Mouse (Mus musculus): ENCODE results near the gene Kcnn3. TPM values are rescaled to one million over a fixed set of nuclear protein-coding genes. Genes with fewer than 3 reads are reported as not detected.

Kcnn3 gene
- total and polyA plus RNA-seq, 2 experiments from 2014 or later: 7.3 to 23.3 TPM

GRCm38 (mm10) chr3:89623531-89623930, 103.6 kb downstream of the Kcnn3 start:
- no peak for DNase-seq (ENCODE audit: low spot score)
- WGBS: 37% methylated on average over 4 of the region's 4 CpGs
- TF ChIP-seq CTCF (IDR thresholded peaks at IDR 0.05): peak; percentile 22; the same call in 1 of the 2 replicates
- H3K4me2 ChIP-seq (ENCODE audit: low read depth, low read length, poor library complexity, severe bottlenecking): no peak overlapping the region
- H3K9me3 ChIP-seq (ENCODE audit: low read length): no peaks in the 10 kb centered on the region
- H3K9ac ChIP-seq (replicated peaks; ENCODE audit: low read length, poor library complexity, severe bottlenecking): no peak overlapping the region
- no peak for ATAC-seq (ENCODE audit: low FRiP score)
- no peak overlapping the region for H3K4me3 ChIP-seq (ENCODE audit: low read depth, low read length)
- H3K27me3 ChIP-seq (ENCODE audit: insufficient read depth, low read length): no peaks in the 10 kb centered on the region; the same call in 1 of the 2 replicates
- H3K27ac ChIP-seq (ENCODE audit: low read depth, low read length): no peak overlapping the region
- no peaks in the 10 kb centered on the region for H3K36me3 ChIP-seq (ENCODE audit: insufficient read depth, low read length)
- peaks cover 14% of the 10 kb centered on the region; the same call in 1 of the 2 replicates for H3K4me1 ChIP-seq (ENCODE audit: insufficient read depth, low read length)

DNA sequence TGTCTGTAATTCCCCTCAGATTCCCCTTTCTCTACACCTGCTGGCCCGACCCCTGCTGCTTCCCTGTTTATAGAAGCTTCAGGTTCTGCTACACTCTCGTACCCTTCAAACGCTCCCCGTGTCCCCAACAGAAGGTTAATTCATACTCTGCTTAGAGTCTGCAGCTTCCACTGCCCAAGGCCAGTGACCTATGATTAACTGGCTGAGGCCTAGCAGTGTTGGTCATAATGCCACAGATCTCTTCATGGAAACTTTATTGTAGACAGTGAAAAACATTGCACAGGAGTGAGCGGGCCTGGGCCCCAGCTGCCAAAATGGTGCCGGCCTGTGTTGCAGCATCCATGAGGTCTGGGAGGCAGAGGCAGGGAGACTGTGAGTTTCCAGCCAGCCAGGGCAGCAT, 104.0 kb downstream of the Kcnn3 start:
- H3K4me2 ChIP-seq (ENCODE audit: low read depth, low read length, poor library complexity, severe bottlenecking): no peak overlapping the region
- 57% methylated on average over 6 of the region's 6 CpGs for WGBS
- no peak overlapping the region for H3K9ac ChIP-seq (replicated peaks; ENCODE audit: low read length, poor library complexity, severe bottlenecking)
- H3K9me3 ChIP-seq (ENCODE audit: low read length): no peaks in the 10 kb centered on the region
- no peak overlapping the region for H3K4me3 ChIP-seq (ENCODE audit: low read depth, low read length)
- peaks cover 14% of the 10 kb centered on the region; the same call in 1 of the 2 replicates for H3K4me1 ChIP-seq (ENCODE audit: insufficient read depth, low read length)
- no peaks in the 10 kb centered on the region; the same call in 1 of the 2 replicates for H3K27me3 ChIP-seq (ENCODE audit: insufficient read depth, low read length)
- no peak for ATAC-seq (ENCODE audit: low FRiP score)
- DNase-seq (ENCODE audit: low spot score): no peak
- no peaks in the 10 kb centered on the region for H3K36me3 ChIP-seq (ENCODE audit: insufficient read depth, low read length)
- H3K27ac ChIP-seq (ENCODE audit: low read depth, low read length): no peak overlapping the region
- no peak for TF ChIP-seq CTCF (IDR thresholded peaks at IDR 0.05)

DNA sequence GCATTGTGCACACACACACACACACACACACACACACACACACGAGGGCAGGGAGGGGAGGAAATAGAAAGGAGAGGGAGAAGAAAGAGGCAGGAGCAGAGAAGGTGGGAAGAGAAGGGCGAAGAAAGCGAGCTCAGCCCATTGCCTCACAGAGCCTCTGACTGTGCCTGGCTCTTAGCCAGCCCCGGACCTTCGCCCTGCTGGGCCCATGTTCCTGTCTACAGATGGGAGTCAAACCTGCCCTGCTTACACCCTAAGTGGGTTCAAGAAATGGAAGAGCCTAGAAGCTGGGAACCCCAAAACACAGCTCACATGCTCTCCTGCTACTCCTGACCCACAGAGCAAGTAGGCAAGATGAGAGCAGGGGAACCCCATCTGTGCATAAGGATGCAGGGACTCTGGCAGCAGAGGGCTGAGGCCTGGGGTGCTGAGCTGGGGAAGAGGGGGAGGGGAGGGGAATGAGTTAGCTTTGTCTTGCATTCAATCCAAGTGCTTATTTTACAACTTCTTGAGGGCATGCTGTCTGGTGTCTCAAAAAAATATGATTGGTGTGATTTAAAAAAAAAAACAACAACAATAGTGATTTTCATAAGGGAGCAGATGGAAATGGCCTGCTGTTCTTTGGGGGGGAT, 105.0 kb downstream of the Kcnn3 start:
- Histone ChIP-seq H3K27ac (ENCODE audit: low read depth, low read length) (no peak overlapping the region), H3K4me3 (ENCODE audit: low read depth, low read length) (no peak overlapping the region), H3K27me3 (ENCODE audit: insufficient read depth, low read length) (no peaks in the 10 kb centered on the region; the same call in 1 of the 2 replicates), H3K36me3 (ENCODE audit: insufficient read depth, low read length) (no peaks in the 10 kb centered on the region), H3K4me2 (ENCODE audit: low read depth, low read length, poor library complexity, severe bottlenecking) (no peak overlapping the region), H3K4me1 (ENCODE audit: insufficient read depth, low read length) (peaks cover 14% of the 10 kb centered on the region; the same call in 1 of the 2 replicates), H3K9ac (replicated peaks; ENCODE audit: low read length, poor library complexity, severe bottlenecking) (no peak overlapping the region), H3K9me3 (ENCODE audit: low read length) (no peaks in the 10 kb centered on the region)
- DNase-seq (ENCODE audit: low spot score): no peak
- no peak for TF ChIP-seq CTCF (IDR thresholded peaks at IDR 0.05)
- 66% methylated on average over 5 of the region's 5 CpGs for WGBS
- ATAC-seq (ENCODE audit: low FRiP score): no peak

GRCm38 (mm10) chr3:89626556-89626955, 106.6 kb downstream of the Kcnn3 start:
- DNase-seq (ENCODE audit: low spot score) (no peak), ATAC-seq (ENCODE audit: low FRiP score) (no peak)
- no peak for TF ChIP-seq CTCF (IDR thresholded peaks at IDR 0.05)

GRCm38 (mm10) chr3:89629811-89630210, 109.8 kb downstream of the Kcnn3 start:
- Histone ChIP-seq H3K4me2 (ENCODE audit: low read depth, low read length, poor library complexity, severe bottlenecking) (no peak overlapping the region), H3K9me3 (ENCODE audit: low read length) (no peaks in the 10 kb centered on the region), H3K4me3 (ENCODE audit: low read depth, low read length) (no peak overlapping the region), H3K27ac (ENCODE audit: low read depth, low read length) (no peak overlapping the region), H3K36me3 (ENCODE audit: insufficient read depth, low read length) (no peaks in the 10 kb centered on the region), H3K4me1 (ENCODE audit: insufficient read depth, low read length) (peaks cover 14% of the 10 kb centered on the region; the same call in 1 of the 2 replicates), H3K9ac (replicated peaks; ENCODE audit: low read length, poor library complexity, severe bottlenecking) (no peak overlapping the region), H3K27me3 (ENCODE audit: insufficient read depth, low read length) (no peaks in the 10 kb centered on the region)
- no peak for TF ChIP-seq CTCF (IDR thresholded peaks at IDR 0.05)
- ATAC-seq (ENCODE audit: low FRiP score) (no peak), DNase-seq (ENCODE audit: low spot score) (no peak)
- WGBS: 80% methylated on average over 3 of the region's 3 CpGs

More at GRCm38 (mm10) chr3:89626556-89626955, 106.6 kb downstream of the Kcnn3 start:
- 40% methylated on average over 4 of the region's 4 CpGs for WGBS
- H3K27ac ChIP-seq (ENCODE audit: low read depth, low read length): 0 out of 2 replicates have a peak overlapping the region, but pooled peaks have one; percentile 51
- H3K4me2 ChIP-seq (ENCODE audit: low read depth, low read length, poor library complexity, severe bottlenecking): no peak overlapping the region
- H3K9me3 ChIP-seq (ENCODE audit: low read length): no peaks in the 10 kb centered on the region
- no peaks in the 10 kb centered on the region; the same call in 1 of the 2 replicates for H3K27me3 ChIP-seq (ENCODE audit: insufficient read depth, low read length)
- H3K9ac ChIP-seq (replicated peaks; ENCODE audit: low read length, poor library complexity, severe bottlenecking): no peak overlapping the region
- no peaks in the 10 kb centered on the region for H3K36me3 ChIP-seq (ENCODE audit: insufficient read depth, low read length)
- H3K4me3 ChIP-seq (ENCODE audit: low read depth, low read length): no peak overlapping the region
- peaks cover 14% of the 10 kb centered on the region; the same call in 1 of the 2 replicates for H3K4me1 ChIP-seq (ENCODE audit: insufficient read depth, low read length)

- Histone ChIP-seq H3K27ac (ENCODE audit: low read depth, low read length) (no peak overlapping the region), H3K36me3 (ENCODE audit: insufficient read depth, low read length) (no peaks in the 10 kb centered on the region), H3K9ac (replicated peaks; ENCODE audit: low read length, poor library complexity, severe bottlenecking) (no peak overlapping the region), H3K9me3 (ENCODE audit: low read length) (no peaks in the 10 kb centered on the region), H3K4me2 (ENCODE audit: low read depth, low read length, poor library complexity, severe bottlenecking) (no peak overlapping the region), H3K4me1 (ENCODE audit: insufficient read depth, low read length) (peaks cover 2% of the 10 kb centered on the region; the same call in 1 of the 2 replicates), H3K4me3 (ENCODE audit: low read depth, low read length) (no peak overlapping the region), H3K27me3 (ENCODE audit: insufficient read depth, low read length) (no peaks in the 10 kb centered on the region)
- DNase-seq (ENCODE audit: low spot score): no peak
- no peak for ATAC-seq (ENCODE audit: low FRiP score)
- 86% methylated on average over 5 of the region's 5 CpGs for WGBS
- TF ChIP-seq CTCF (IDR thresholded peaks at IDR 0.05): no peak
Observed at GRCm38 (mm10) chr3:89631750-89632149, 111.8 kb downstream of the Kcnn3 start.
